Mouse (Mus musculus) myocyte (in vitro differentiated cells): ENCODE results near the gene Dnttip2.
A peak's percentile ranks its signal among the peaks of the same experiment; 100 is the strongest.

Experiments
- CEBPB ChIP-seq: IDR thresholded peaks from 2 replicates; pipeline ENCODE4 v1.6.1; 2011; ENCODE audit warnings: mild to moderate bottlenecking, moderate library complexity; ENCODE audit not compliant: poor library complexity, insufficient read depth, severe bottlenecking
- E2F4 ChIP-seq: IDR thresholded peaks from one replicate; pipeline ENCODE4 v1.6.1; 2011; ENCODE audit warnings: mild to moderate bottlenecking, control low read depth, moderate library complexity; ENCODE audit not compliant: insufficient read depth
- MAX ChIP-seq: IDR thresholded peaks from one replicate; pipeline ENCODE4 v1.6.1; 2011; ENCODE audit warnings: low read depth, mild to moderate bottlenecking, control low read depth
- MYOG ChIP-seq, 3 experiments: IDR thresholded peaks; one replicate each; pipeline ENCODE4 v1.6.1; 2011; ENCODE audit warnings: control low read depth in 2 of 3, low read depth in 2 of 3, mild to moderate bottlenecking in 2 of 3; ENCODE audit not compliant: insufficient read length in 2 of 3, control insufficient read depth in 1 of 3, insufficient read depth in 1 of 3
- POLR2A ChIP-seq: IDR thresholded peaks from one replicate; pipeline ENCODE4 v1.6.1; 2011; ENCODE audit warnings: low read depth, mild to moderate bottlenecking, control low read depth, moderate library complexity; ENCODE audit not compliant: insufficient read length
- POLR2AphosphoS2 ChIP-seq: IDR thresholded peaks from one replicate; pipeline ENCODE4 v1.6.1; 2011; ENCODE audit warnings: low read depth, control low read depth; ENCODE audit not compliant: insufficient read length
- REST ChIP-seq: IDR thresholded peaks from one replicate; pipeline ENCODE4 v1.6.1; 2011; ENCODE audit warnings: mild to moderate bottlenecking, control low read depth, moderate library complexity; ENCODE audit not compliant: insufficient read depth, insufficient read length
- SRF ChIP-seq: IDR thresholded peaks from one replicate; pipeline ENCODE4 v1.6.1; 2011; ENCODE audit warnings: low read depth; ENCODE audit not compliant: control insufficient read depth, insufficient read length
- TCF12 ChIP-seq: IDR thresholded peaks from one replicate; pipeline ENCODE4 v1.6.1; 2011; ENCODE audit warnings: mild to moderate bottlenecking, control low read depth; ENCODE audit not compliant: poor library complexity, insufficient read depth, severe bottlenecking
- TCF3 ChIP-seq: IDR thresholded peaks from one replicate; pipeline ENCODE4 v1.6.1; 2011; ENCODE audit warnings: low read depth, control low read depth; ENCODE audit not compliant: insufficient read length
- USF1 ChIP-seq: IDR thresholded peaks from one replicate; pipeline ENCODE4 v1.6.1; 2011; ENCODE audit warnings: low read depth, mild to moderate bottlenecking, control low read depth, moderate library complexity

GRCm38 (mm10) chr3:122274241-122275024 is at the start of gene Dnttip2:
- peak; percentile 50 for TF ChIP-seq POLR2A
- TF ChIP-seq TCF12: no peak
- TF ChIP-seq CEBPB: no peak
- no peak for TF ChIP-seq MAX
- no peak for TF ChIP-seq TCF3
- no peak for TF ChIP-seq E2F4
- no peak for TF ChIP-seq USF1
- peak; percentile 33 for TF ChIP-seq SRF
- TF ChIP-seq POLR2AphosphoS2: peak; percentile 65
- TF ChIP-seq MYOG (IDR thresholded peaks at IDR 0.05; ENCODE audit: control insufficient read depth in 1 of 3, insufficient read depth in 1 of 3, insufficient read length in 2 of 3, low read depth in 2 of 3): peak in 1 of 3 experiments; percentile 37
- TF ChIP-seq REST: no peak
